Mouse (Mus musculus): ENCODE results near the gene Cmc2. TPM values are rescaled to one million over a fixed set of nuclear protein-coding genes. Genes with fewer than 3 reads are reported as not detected.

Gene Cmc2
- polyA plus RNA-seq, 1 experiment from 2014 or later: 86.0 TPM

- Histone ChIP-seq H3K4me2 (replicated peaks; ENCODE audit: low read depth, low read length) (peak overlapping the region; percentile 48), H3K27ac (ENCODE audit: low read length) (no peak overlapping the region), H3K36me3 (ENCODE audit: control insufficient read depth, insufficient read depth, low read length) (no peaks in the 10 kb centered on the region), H3K27me3 (ENCODE audit: control insufficient read depth, insufficient read depth, low read length) (0 out of 2 replicates have a peak, but pooled peaks cover 2% of the 10 kb centered on the region), H3K4me1 (ENCODE audit: control insufficient read depth, insufficient read depth, low read length) (no peaks in the 10 kb centered on the region), H3K9ac (replicated peaks; ENCODE audit: low read depth, low read length) (no peak overlapping the region), H3K9me3 (ENCODE audit: control insufficient read depth, low read depth, low read length) (no peaks in the 10 kb centered on the region), H3K4me3 (ENCODE audit: low read depth, low read length) (peak overlapping the region; percentile 22)
- 3% methylated on average over 30 of the region's 30 CpGs for WGBS
- ATAC-seq (ENCODE audit: insufficient number of reproducible peaks, insufficient read depth, low FRiP score, low read depth): peak; percentile 46; the same call in 1 of the 2 replicates
Measured at GRCm38 (mm10) chr8:116863357-116864021, 57.8 kb downstream of the Cmc2 start.

DNA sequence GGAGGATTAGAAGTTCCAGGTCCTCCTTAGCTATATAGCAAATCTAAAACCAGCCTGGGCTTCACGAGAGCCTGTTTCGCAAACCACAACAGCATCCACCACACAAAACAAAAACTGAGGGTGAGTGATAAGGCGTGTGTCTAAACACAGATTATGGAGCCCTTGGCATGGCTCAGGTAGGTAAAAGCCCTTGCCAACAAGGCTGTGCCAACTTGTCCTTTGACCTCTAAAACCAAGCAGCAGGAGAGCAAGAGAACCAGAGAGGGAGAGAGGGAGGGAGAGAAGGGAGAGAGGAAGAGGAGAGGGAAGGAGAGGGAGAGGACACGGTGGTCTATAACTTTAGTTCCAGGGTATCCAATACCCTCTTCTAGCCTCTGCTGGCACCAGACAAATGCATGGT is 59.1 kb downstream of the Cmc2 start:
- WGBS: 86% methylated on average over 4 of the region's 4 CpGs
- Histone ChIP-seq H3K36me3 (ENCODE audit: control insufficient read depth, insufficient read depth, low read length) (no peaks in the 10 kb centered on the region), H3K4me1 (ENCODE audit: control insufficient read depth, insufficient read depth, low read length) (no peaks in the 10 kb centered on the region), H3K4me3 (ENCODE audit: low read depth, low read length) (no peak overlapping the region), H3K27me3 (ENCODE audit: control insufficient read depth, insufficient read depth, low read length) (0 out of 2 replicates have a peak, but pooled peaks cover 2% of the 10 kb centered on the region), H3K9me3 (ENCODE audit: control insufficient read depth, low read depth, low read length) (no peaks in the 10 kb centered on the region), H3K9ac (replicated peaks; ENCODE audit: low read depth, low read length) (no peak overlapping the region), H3K4me2 (replicated peaks; ENCODE audit: low read depth, low read length) (no peak overlapping the region), H3K27ac (ENCODE audit: low read length) (no peak overlapping the region)
- no peak for ATAC-seq (ENCODE audit: insufficient number of reproducible peaks, insufficient read depth, low FRiP score, low read depth)

GRCm38 (mm10) chr8:116852042-116852441 is 69.2 kb downstream of the Cmc2 start:
- WGBS: 87% methylated on average over 11 of the region's 11 CpGs
- no peaks in the 10 kb centered on the region for H3K9me3 ChIP-seq (ENCODE audit: control insufficient read depth, low read depth, low read length)
- H3K4me3 ChIP-seq (ENCODE audit: low read depth, low read length): no peak overlapping the region
- H3K4me1 ChIP-seq (ENCODE audit: control insufficient read depth, insufficient read depth, low read length): no peaks in the 10 kb centered on the region
- H3K4me2 ChIP-seq (replicated peaks; ENCODE audit: low read depth, low read length): no peak overlapping the region
- H3K36me3 ChIP-seq (ENCODE audit: control insufficient read depth, insufficient read depth, low read length): no peaks in the 10 kb centered on the region
- no peak overlapping the region for H3K9ac ChIP-seq (replicated peaks; ENCODE audit: low read depth, low read length)
- no peak for ATAC-seq (ENCODE audit: insufficient number of reproducible peaks, insufficient read depth, low FRiP score, low read depth)
- no peaks in the 10 kb centered on the region for H3K27me3 ChIP-seq (ENCODE audit: control insufficient read depth, insufficient read depth, low read length)
- no peak overlapping the region for H3K27ac ChIP-seq (ENCODE audit: low read length)

GRCm38 (mm10) chr8:116848042-116848441 is 73.2 kb downstream of the Cmc2 start:
- no peaks in the 10 kb centered on the region for H3K9me3 ChIP-seq (ENCODE audit: control insufficient read depth, low read depth, low read length)
- no peaks in the 10 kb centered on the region for H3K36me3 ChIP-seq (ENCODE audit: control insufficient read depth, insufficient read depth, low read length)
- no peaks in the 10 kb centered on the region for H3K4me1 ChIP-seq (ENCODE audit: control insufficient read depth, insufficient read depth, low read length)
- no peak overlapping the region for H3K4me2 ChIP-seq (replicated peaks; ENCODE audit: low read depth, low read length)
- no peak overlapping the region for H3K4me3 ChIP-seq (ENCODE audit: low read depth, low read length)
- H3K9ac ChIP-seq (replicated peaks; ENCODE audit: low read depth, low read length): no peak overlapping the region
- 82% methylated on average over 3 of the region's 3 CpGs for WGBS
- no peak overlapping the region for H3K27ac ChIP-seq (ENCODE audit: low read length)
- H3K27me3 ChIP-seq (ENCODE audit: control insufficient read depth, insufficient read depth, low read length): no peaks in the 10 kb centered on the region
- ATAC-seq (ENCODE audit: insufficient number of reproducible peaks, insufficient read depth, low FRiP score, low read depth): no peak

DNA sequence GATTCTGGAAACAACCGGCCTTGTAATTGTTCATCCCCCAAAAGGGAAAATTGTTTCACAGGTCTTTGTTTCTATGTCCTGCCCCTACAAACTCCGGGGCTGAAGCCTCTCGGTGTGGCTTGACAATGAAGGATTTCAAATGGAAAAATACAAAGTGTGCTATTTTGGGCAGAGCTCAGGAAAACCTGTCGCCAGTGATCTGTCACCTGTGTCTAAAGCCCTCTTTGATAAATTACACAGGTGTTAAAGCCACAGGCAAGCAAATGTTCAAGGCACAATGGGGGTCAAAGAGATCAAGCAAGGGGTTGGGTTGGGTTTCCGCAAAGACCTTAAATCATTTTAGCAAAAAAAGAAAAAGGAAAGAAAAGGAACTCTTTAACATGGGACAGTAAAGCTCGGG is 78.6 kb downstream of the Cmc2 start:
- 46% methylated on average over 6 of the region's 6 CpGs for WGBS
- Histone ChIP-seq H3K9me3 (ENCODE audit: control insufficient read depth, low read depth, low read length) (no peaks in the 10 kb centered on the region), H3K36me3 (ENCODE audit: control insufficient read depth, insufficient read depth, low read length) (no peaks in the 10 kb centered on the region), H3K4me3 (ENCODE audit: low read depth, low read length) (no peak overlapping the region), H3K27ac (ENCODE audit: low read length) (no peak overlapping the region), H3K4me1 (ENCODE audit: control insufficient read depth, insufficient read depth, low read length) (no peaks in the 10 kb centered on the region), H3K4me2 (replicated peaks; ENCODE audit: low read depth, low read length) (no peak overlapping the region), H3K27me3 (ENCODE audit: control insufficient read depth, insufficient read depth, low read length) (no peaks in the 10 kb centered on the region), H3K9ac (replicated peaks; ENCODE audit: low read depth, low read length) (no peak overlapping the region)
- ATAC-seq (ENCODE audit: insufficient number of reproducible peaks, insufficient read depth, low FRiP score, low read depth): no peak

Other genes starting within 250 kb of the Cmc2 start
- gene Cdyl2, start 188.5 kb downstream of the Cmc2 start, polyA plus RNA-seq (2014; fragmentation: Nextera tagmentation; extraction: Ambion mirVana): 7.5 and 8.1 TPM in 2 replicates
- 42.1 and 43.6 TPM in 2 replicates for gene Cenpn, start 275 bp upstream of the Cmc2 start, polyA plus RNA-seq (2014; fragmentation: Nextera tagmentation; extraction: Ambion mirVana)
- gene Atmin, start 21.9 kb upstream of the Cmc2 start, polyA plus RNA-seq (2014; fragmentation: Nextera tagmentation; extraction: Ambion mirVana): 10.9 and 12.2 TPM in 2 replicates
- gene 1700030J22Rik, start 57.5 kb upstream of the Cmc2 start, polyA plus RNA-seq (2014; fragmentation: Nextera tagmentation; extraction: Ambion mirVana): 1.5 and 2.0 TPM in 2 replicates
- 143 and 152 TPM in 2 replicates for gene Gcsh, start 72.1 kb upstream of the Cmc2 start, polyA plus RNA-seq (2014; fragmentation: Nextera tagmentation; extraction: Ambion mirVana)
- gene Pkd1l2, start 161.0 kb upstream of the Cmc2 start, polyA plus RNA-seq (2014; fragmentation: Nextera tagmentation; extraction: Ambion mirVana): not detected in 2 replicates
- 0.38 and 0.82 TPM in 2 replicates for gene Bco1, start 174.4 kb upstream of the Cmc2 start, polyA plus RNA-seq (2014; fragmentation: Nextera tagmentation; extraction: Ambion mirVana)
- gene Gan, start 236.7 kb upstream of the Cmc2 start, polyA plus RNA-seq (2014; fragmentation: Nextera tagmentation; extraction: Ambion mirVana): 3.9 and 4.2 TPM in 2 replicates

Measured in stomach, embryonic 14.5 days (tissue).